Mouse (Mus musculus) layer of hippocampus, adult 11-12 months (tissue): ENCODE results near the gene Nudt22.

Source experiments
- DNase-seq: peaks from one replicate; pipeline ENCODE4 v3.0.0; 2022; ENCODE audit warnings: low spot score

The Nudt22 gene

DNA sequence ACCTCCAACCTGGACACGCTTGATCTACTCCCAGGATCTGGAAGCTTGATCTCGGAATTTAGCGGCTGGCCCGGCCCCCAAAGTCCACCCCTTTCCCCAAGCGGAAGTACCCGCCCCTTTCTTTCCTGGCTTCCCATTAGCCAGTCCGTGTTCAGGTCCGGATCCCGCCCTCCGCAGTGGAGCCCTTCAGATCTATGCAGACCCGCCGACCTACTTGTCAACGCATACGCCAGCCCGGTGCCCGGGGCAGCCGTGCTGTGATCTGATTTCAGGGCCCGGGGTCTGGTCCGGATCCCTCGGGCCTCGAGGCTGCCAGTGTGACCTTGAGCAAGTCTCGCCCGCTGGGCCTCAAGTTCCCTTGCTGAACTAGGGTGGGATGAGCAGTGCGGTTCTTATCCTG, at the start of gene Nudt22, which contains the start of gene Trpt1:
Gene Nudt22, minus strand, starts transcription at position 112 of the 400 bp plus-strand sequence.
Gene Trpt1, plus strand, starts transcription at position 126 of the 400 bp plus-strand sequence.
- peak; percentile 83 for DNase-seq

DNA sequence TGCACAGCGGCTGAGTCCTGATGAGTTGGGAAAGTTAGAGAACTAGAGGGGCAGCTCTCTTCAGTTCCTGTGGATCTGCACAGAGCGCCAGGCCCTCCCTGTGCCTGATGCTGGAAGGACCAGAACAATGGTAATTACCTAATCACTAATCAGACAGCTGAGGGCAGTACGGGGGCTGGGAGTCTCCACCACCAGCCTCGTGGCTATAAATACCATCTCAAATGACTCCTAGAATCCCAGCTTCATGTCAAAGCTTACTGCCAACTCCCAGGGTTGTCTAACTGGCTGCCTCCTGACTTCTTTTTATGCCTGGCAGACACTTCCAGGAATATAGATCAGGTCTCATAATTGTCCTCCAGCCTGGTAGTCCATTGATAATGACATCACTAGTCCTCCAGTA, 48.8 kb upstream of the Nudt22 start:
- DNase-seq: no peak

DNA sequence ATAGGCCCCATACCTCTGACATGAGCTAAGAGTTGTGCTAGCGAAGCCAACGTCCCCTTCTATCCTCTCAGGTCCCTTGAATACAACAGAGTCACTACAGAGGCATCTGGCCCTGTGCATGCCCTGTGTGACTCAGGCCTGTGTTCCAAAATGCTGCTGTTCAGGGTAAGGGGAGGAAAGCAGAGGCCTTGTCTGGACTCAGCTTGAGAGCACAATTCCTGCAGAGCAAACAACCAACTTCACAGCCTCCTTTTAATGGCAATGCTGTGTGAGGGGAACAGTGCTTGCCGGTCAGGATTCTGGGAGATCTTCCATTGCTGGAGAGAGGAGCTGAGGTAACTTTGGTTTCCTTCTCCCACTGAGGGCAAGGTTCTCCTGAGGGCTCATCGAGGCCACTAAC, 48.4 kb upstream of the Nudt22 start:
- DNase-seq: no peak

- no peak for DNase-seq
Observed at GRCm38 (mm10) chr19:7041171-7041570, 45.3 kb upstream of the Nudt22 start.

- DNase-seq: no peak
Observed at GRCm38 (mm10) chr19:7040637-7041130, 44.8 kb upstream of the Nudt22 start.

GRCm38 (mm10) chr19:7039841-7040636, 44.1 kb upstream of the Nudt22 start, which contains the start of gene Stip1:
TSS of gene Stip1 (minus strand) at chr19:7039967.
- peak; percentile 100 for DNase-seq

- DNase-seq: peak; percentile 65
Observed at GRCm38 (mm10) chr19:7039088-7039720, 43.3 kb upstream of the Nudt22 start.

DNA sequence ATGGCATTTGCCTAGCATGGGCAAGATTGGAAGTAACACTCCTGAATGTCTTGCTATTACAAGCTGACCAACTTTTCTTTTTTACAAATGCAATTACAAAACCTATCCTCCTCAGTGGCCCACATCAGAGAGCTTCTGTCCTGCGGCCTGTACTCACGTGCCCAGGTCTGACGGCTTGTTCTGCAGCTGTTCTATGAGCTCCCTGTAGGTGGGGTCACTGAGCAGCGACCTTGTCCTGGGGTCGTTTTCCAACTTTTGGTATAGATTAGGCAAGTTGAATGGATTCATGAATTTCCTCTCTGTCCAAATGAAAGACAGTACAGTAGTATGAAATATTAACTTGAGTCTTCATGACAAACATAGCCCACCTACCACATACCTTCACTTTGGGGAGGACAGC, 38.1 kb upstream of the Nudt22 start:
- no peak for DNase-seq

GRCm38 (mm10) chr19:7029531-7029930, 33.6 kb upstream of the Nudt22 start:
- no peak for DNase-seq

DNA sequence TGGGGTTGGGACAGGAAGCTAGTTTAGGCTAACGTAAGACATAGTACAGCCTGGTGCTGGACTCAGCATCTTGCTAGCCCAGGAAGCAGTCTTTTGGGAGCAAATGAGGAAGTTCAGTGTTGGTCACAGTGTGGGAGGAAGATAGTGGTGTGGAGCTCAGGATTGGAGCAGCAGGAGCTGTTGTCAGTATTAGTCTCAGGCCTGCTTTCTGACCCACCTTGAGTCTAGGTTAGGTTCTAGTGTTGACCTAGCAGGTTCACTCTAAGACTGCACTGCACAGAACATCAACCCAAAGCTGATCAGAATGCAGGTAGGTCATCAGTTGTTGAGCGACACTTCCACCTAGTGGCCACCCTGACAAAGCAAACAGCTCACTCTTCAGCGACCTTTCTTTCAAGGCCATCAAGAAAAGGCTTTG, 24.3 kb upstream of the Nudt22 start:
- DNase-seq: no peak

DNA sequence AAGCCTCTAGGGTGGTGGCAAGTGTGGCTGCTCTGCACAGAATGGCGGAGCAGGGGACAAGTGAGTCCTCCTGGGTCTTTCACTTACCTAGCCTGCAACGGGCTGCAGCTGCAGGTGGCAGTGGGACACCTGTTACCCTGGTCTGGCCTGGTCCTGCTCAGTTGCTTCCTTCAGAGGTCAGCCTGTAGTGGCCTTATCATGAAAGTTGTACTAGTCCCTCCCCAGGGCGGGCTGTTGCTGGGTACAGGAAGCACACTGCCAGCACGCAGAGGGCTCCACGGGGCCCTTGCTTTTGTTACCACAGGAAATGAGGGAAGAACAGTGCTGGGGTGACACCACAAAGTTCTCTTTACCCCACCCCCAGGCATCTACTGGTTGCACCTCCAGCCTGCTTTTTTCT, 23.3 kb upstream of the Nudt22 start, which contains the start of gene Fermt3:
Gene Fermt3, minus strand, starts transcription at position 279 of the 400 bp plus-strand sequence.
- peak; percentile 69 for DNase-seq

GRCm38 (mm10) chr19:7018546-7018945, 22.6 kb upstream of the Nudt22 start:
- no peak for DNase-seq

GRCm38 (mm10) chr19:7017541-7018457, 21.9 kb upstream of the Nudt22 start:
- DNase-seq: no peak

DNA sequence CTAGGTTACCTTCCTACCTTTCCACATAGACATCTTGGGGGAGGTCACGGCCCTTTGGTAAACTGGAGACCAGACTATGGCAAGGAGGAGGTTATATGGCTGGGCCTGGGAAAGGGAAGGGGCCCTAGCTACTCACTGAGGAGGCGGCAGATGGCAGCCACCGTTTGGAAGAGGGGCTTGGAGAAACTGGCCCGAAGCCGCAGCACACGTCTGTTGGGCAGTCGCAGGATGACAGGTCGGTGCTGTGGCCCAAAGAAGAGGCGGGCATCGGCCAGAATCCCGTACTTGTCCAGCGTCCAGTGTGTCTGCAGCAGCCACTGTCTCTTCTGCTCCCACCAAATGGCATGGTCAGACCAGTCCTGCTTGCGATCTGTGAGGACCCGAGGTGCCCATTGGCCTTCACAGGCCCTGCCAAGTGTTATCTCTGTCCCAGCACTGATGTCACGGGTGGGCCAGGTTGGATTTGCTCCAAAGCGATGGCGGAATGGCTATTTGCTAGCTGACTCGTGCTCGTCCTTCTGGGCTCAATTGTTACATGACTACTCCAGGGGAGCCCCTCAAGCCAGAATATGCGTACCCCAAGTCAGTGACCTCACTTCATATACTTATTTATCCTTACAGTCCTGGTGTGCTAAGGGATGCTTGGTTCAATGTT, 18.7 kb upstream of the Nudt22 start:
- no peak for DNase-seq

- no peak for DNase-seq
Observed at GRCm38 (mm10) chr19:7013984-7014383, 18.1 kb upstream of the Nudt22 start.

DNA sequence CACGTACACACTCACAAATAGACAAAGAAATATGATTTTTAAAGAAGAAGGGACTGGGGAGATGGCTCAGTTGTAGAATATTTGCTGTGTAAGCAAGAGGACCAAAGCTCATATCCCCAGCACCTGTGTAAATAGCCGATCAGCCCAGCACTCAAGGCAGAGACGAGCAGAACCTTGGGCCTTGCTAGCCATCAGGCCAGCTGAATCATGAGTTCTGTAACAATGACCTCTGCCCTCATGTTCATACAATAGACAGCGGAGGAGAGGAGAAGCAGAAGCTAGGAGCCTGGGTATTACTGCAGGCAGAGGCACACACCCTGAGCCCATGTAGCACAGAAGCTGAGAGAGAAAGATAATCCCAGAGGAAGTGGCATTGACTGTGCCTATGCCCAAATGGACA, 16.5 kb upstream of the Nudt22 start:
- DNase-seq: no peak

- DNase-seq: no peak
Observed at GRCm38 (mm10) chr19:7006892-7007593, 11.1 kb upstream of the Nudt22 start.

DNA sequence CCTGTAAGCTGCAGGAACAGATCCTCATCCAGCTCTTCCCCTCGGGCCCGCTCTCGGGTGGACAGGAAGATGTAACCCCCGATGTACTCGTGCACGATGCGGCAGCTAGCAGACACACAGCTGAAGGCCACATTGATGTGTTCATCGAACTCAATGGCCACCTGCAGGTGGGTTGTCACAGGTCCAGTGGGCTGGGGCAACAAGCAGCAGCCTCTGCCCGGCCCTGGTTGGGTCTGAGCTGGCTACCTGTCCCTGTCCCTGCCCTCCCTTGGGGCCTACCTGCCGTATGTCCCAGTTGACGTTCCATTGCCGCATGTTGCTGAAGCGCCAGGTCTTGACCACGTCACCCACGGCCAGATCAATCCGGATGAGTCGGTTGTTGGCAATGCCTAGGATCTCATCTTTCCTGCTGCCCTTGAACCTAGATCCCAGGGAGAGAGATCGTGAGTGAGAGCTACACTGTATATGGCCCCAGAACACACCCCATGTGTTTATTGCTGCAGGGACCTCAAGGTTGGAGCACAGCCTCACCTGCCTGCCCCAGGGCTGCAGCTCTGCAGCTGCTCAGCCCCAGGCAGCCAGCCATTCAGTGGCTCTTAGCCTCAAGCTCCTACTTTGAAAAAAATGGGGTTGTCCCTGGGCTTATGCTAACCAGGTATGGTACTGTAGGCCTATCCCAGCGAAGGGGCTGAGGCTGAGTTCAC, 3.6 kb upstream of the Nudt22 start:
- DNase-seq: no peak

- no peak for DNase-seq
Observed at GRCm38 (mm10) chr19:6997721-6998290, 1.9 kb upstream of the Nudt22 start.
